Mouse (Mus musculus) C2C12 (cell line): ENCODE data around the gene Ptprm. TPM values are rescaled to one million over a fixed set of nuclear protein-coding genes. Genes with fewer than 3 reads are reported as not detected.

Experiments used
- H3K27me3 ChIP-seq: one replicate; pipeline ENCODE4 v1.6.1; 2011; ENCODE audit not compliant: control insufficient read depth, insufficient read depth, insufficient read length
- H3K36me3 ChIP-seq: one replicate; pipeline ENCODE4 v1.6.1; 2011; ENCODE audit not compliant: control insufficient read depth, insufficient read depth
- H3K4me3 ChIP-seq: one replicate; pipeline ENCODE4 v1.5.1; 2011; ENCODE audit warnings: mild to moderate bottlenecking, control low read depth; ENCODE audit not compliant: poor library complexity, insufficient read depth, severe bottlenecking
- H3K79me2 ChIP-seq: one replicate; pipeline ENCODE4 v1.6.1; 2011; ENCODE audit not compliant: control insufficient read depth, insufficient read depth
- H3K79me3 ChIP-seq: one replicate; pipeline ENCODE4 v1.6.1; 2011; ENCODE audit warnings: low read depth, control low read depth
- H3ac ChIP-seq: one replicate; pipeline ENCODE3; 2011; ENCODE audit warnings: low read depth; ENCODE audit not compliant: control insufficient read depth, insufficient read length
- CEBPB ChIP-seq: IDR thresholded peaks from one replicate; pipeline ENCODE4 v1.6.1; 2011; ENCODE audit warnings: low read depth, mild to moderate bottlenecking, control low read depth, moderate library complexity
- CTCF ChIP-seq: IDR thresholded peaks from one replicate; pipeline ENCODE4 v1.5.1; 2011; ENCODE audit not compliant: control insufficient read depth, insufficient read depth, insufficient read length
- FOSL1 ChIP-seq: IDR thresholded peaks from one replicate; pipeline ENCODE4 v1.8.0; 2011; ENCODE audit warnings: mild to moderate bottlenecking, low read length; ENCODE audit not compliant: poor library complexity, insufficient read depth, severe bottlenecking
- MAX ChIP-seq: IDR thresholded peaks from one replicate; pipeline ENCODE4 v1.6.1; 2011; ENCODE audit warnings: mild to moderate bottlenecking, control low read depth
- MYOD1 ChIP-seq: IDR thresholded peaks from one replicate; pipeline ENCODE4 v1.6.1; 2011; ENCODE audit warnings: low read depth; ENCODE audit not compliant: control insufficient read depth, insufficient read length
- MYOG ChIP-seq: IDR thresholded peaks from one replicate; pipeline ENCODE4 v1.6.1; 2011; ENCODE audit not compliant: control insufficient read depth, insufficient read length; ENCODE audit errors: extremely low read depth
- USF1 ChIP-seq: IDR thresholded peaks from one replicate; pipeline ENCODE4 v1.6.1; 2011; ENCODE audit warnings: low read depth, mild to moderate bottlenecking, control low read depth, moderate library complexity
- microRNA-seq: library from miRNA; unstranded; fragments of <30 nt; microRNA quantifications from one replicate; pipeline ENCODE4, GENCODE M21; 2019; ENCODE audit warnings: borderline microRNAs expressed
- polyA plus RNA-seq: library from polyadenylated mRNA; unstranded; fragments of >200 nt; fragmentation: generic; extraction: Trizol; gene quantifications from one replicate; pipeline ENCODE4 v1.2.1, GENCODE M21; 2012; ENCODE audit warnings: missing spikeins

The Ptprm gene
- polyA plus RNA-seq, 1 experiment: 4.4 TPM

GRCm38 (mm10) chr17:66664796-66665195 is 689.5 kb downstream of the Ptprm start:
- H3K79me2 ChIP-seq: no peaks in the 10 kb centered on the region
- H3K36me3 ChIP-seq: no peaks in the 10 kb centered on the region
- no peaks in the 10 kb centered on the region for H3K27me3 ChIP-seq
- TF ChIP-seq CTCF (no peak), MYOG (no peak), MYOD1 (no peak), USF1 (no peak), CEBPB (no peak), MAX (no peak), FOSL1 (no peak)
- H3ac ChIP-seq: no peak overlapping the region
- no peaks in the 10 kb centered on the region for H3K79me3 ChIP-seq
- no peak overlapping the region for H3K4me3 ChIP-seq

GRCm38 (mm10) chr17:66659242-66659641 is 695.0 kb downstream of the Ptprm start:
- no peaks in the 10 kb centered on the region for H3K79me2 ChIP-seq
- H3K27me3 ChIP-seq: no peaks in the 10 kb centered on the region
- TF ChIP-seq MAX: no peak
- no peak for TF ChIP-seq MYOG
- no peak for TF ChIP-seq CTCF
- no peak for TF ChIP-seq FOSL1
- no peak for TF ChIP-seq MYOD1
- TF ChIP-seq USF1: no peak
- TF ChIP-seq CEBPB: no peak
- H3K79me3 ChIP-seq: no peaks in the 10 kb centered on the region
- H3K4me3 ChIP-seq: no peak overlapping the region
- no peaks in the 10 kb centered on the region for H3K36me3 ChIP-seq
- H3ac ChIP-seq: no peak overlapping the region

- H3ac ChIP-seq: no peak overlapping the region
- H3K4me3 ChIP-seq: no peak overlapping the region
- no peak for TF ChIP-seq CTCF
- no peaks in the 10 kb centered on the region for H3K36me3 ChIP-seq
- H3K79me3 ChIP-seq: no peaks in the 10 kb centered on the region
- H3K27me3 ChIP-seq: peaks cover 10% of the 10 kb centered on the region
- H3K79me2 ChIP-seq: no peaks in the 10 kb centered on the region
Measured at GRCm38 (mm10) chr17:66637951-66638722, 716.1 kb downstream of the Ptprm start.

DNA sequence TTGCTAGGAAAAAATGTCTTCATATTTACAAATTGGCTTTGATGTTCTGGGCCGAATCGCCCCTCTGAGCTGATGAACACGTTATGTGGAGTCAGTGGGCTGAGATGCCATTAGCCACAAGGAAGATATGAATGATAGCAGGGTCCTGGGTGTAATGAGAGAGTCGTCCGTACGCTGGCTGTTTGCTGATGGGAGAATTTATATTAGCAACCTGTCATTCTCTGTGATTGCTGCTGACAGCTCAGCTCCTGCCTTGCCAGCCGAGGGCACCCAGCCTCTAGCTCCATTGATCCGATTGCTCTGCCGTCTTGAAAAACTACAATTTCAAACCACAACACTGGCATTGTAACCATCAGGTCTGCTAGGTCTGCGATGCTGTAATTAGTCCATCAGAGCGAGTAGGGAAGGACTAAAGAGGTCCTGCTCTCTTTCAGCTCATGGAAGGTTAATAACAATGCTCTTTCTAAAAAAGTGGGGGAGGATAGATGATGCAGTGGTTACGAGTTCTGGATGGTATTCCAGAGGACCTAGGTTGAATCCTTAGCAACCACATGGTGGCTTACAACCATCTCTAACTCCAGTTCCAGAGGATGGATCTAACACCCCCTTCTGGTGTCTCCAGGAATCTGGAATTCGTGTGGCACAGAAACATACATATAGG is 734.1 kb downstream of the Ptprm start:
- Histone ChIP-seq H3K79me2 (no peaks in the 10 kb centered on the region), H3K27me3 (peaks cover 11% of the 10 kb centered on the region), H3ac (no peak overlapping the region), H3K4me3 (no peak overlapping the region), H3K36me3 (no peaks in the 10 kb centered on the region), H3K79me3 (no peaks in the 10 kb centered on the region)
- TF ChIP-seq CTCF (no peak), MAX (no peak), MYOG (no peak), CEBPB (no peak), USF1 (no peak), FOSL1 (no peak), MYOD1 (no peak)

DNA sequence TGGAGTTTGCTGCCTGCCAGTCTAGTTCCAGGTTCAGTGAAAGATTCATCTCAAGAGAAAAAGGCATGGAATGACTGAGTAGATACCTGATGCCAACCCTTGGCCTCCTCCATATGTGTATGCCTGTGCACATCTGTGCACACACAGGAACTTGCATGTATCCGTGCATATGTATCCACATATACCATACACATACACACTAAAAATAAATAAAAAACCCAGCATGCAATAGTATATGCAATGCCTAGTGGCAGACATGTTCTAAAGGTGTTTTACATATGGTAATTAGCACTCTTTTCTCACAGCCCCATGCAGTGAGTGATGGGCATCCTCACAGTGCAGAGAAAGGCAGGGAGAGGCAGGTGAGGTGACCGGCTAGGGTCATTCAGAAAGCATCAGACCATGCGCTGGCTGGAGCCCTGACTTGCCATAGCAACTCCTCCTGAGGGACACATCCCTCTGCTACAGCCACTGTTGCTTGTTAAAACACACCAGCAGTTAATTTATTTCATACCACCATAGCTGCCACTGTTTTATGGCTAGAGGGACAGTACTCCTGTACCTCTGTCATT is 734.9 kb downstream of the Ptprm start:
- Histone ChIP-seq H3ac (no peak overlapping the region), H3K79me2 (no peaks in the 10 kb centered on the region), H3K4me3 (no peak overlapping the region), H3K27me3 (peaks cover 11% of the 10 kb centered on the region), H3K36me3 (no peaks in the 10 kb centered on the region), H3K79me3 (no peaks in the 10 kb centered on the region)
- TF ChIP-seq CEBPB (no peak), FOSL1 (no peak), MYOG (no peak), USF1 (no peak), MAX (no peak), CTCF (no peak), MYOD1 (no peak)

Small RNAs within 50 kb of the gene (microRNA-seq; reads per million reads assigned to microRNA genes)
- 0.40 reads per million, percentile 3 among the genes with 10 or more reads in this experiment for gene Mir5709
